Mouse (Mus musculus): ENCODE data around the gene Zap70.

The Zap70 gene

DNA sequence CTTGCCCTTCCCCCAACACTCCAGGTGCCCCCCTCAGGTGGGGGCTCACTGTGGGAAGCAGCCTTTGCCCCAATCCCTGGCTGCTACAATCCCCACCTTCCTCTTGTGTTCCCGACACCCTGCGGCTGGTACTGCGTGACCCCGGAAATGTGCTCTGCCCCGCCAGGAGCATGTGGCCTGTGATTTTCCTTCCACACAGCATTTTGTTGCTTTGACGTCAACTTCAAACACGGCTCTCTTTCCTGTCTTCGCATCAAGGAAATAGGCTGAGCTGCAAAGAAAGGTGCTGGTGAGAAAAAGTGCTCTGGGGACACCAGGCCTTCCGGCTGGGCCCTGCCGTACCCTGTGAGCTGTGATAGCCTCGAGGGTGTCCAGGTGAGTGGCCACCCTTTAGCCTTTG is at the start of gene Zap70:
Gene Zap70 (plus strand): TSS at position 231 of the 400 bp plus-strand sequence.
- no peak for DNase-seq (ENCODE audit: low read depth, low spot score)

DNA sequence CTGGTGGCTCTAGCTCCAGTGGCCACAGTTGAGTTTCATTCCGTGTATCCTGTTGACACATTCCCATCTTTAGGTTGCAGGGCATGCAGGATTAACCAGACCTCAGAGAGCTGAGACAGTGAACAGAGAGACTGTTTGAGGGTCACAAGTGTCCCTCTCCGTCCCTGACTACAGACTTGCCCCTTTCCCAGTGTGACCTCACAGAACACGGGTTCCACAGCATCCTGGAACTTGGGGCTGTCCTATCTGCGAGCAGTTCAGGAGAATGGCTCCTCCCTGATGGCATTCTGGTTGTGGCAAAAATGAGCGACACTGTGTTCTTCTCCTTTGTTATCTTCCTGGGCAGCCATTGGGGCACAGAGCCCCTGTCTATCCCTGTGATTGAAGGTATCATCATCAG is 47.3 kb upstream of the Zap70 start, which contains the start of gene Actr1b:
Gene Actr1b (minus strand): TSS at position 112 of the 400 bp plus-strand sequence.
- DNase-seq (ENCODE audit: low read depth, low spot score): no peak

DNA sequence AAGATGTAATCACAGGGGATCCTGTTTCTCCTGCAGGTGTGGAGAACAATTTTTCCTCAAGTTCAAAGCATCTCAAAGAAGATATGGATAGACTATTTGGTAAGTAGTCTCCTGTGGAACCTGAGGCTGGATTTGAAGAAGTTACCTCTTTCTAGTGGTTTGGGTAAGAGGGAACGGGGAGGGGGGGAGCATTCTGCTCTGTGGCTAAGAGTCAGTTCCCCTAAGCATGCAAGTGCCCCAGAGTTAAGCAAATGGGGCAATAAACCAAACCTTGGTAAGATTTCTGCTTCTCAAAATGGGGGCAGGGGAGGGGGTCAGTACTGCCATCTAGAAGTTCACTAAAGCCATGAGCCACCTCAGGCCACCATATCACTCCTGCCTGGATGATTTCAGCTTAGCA is 42.8 kb upstream of the Zap70 start:
- no peak for DNase-seq (ENCODE audit: low read depth, low spot score)

DNA sequence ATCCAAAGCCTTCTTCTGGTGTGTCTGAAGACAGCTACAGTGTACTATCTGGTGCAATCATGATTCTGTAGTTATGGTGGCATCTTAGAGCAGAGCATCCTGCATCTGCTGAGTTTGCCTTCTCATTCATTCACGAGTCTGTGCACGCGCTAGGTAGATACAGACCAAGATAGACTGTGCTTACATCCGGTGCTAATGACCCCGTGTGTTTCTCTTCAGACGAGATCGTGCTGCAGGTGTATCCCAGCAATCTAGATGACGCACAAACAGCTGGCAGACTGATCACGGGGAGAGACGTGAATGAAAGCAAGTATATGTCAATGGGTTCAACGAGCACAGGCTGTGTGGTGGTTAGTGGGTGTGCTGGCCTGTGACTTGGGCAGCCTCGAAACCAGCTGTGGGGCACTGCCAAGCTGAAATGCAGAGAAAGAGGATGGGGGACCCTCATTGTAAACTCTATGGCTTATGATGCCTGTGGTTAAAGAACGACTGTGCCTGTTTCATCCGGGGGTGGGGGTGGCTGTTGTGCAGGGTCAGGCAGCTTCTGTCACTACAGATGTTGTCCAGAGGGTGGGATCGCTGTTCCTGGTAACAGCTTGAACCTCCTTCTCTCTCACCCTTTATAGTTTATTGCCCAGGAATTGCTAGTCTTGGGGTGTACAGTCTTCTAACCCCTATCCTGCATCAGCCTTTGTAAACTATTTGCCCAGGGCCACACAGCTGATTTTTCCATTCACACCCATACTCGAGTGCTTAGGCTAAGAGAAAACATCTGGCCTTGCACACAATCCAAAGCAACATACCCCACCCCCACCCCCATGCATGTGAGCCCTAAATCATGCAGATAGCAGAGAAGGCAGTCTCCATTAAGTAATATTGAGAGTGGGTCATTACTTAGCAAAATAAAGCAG is 38.2 kb upstream of the Zap70 start:
- no peak for DNase-seq (ENCODE audit: low read depth, low spot score)

DNA sequence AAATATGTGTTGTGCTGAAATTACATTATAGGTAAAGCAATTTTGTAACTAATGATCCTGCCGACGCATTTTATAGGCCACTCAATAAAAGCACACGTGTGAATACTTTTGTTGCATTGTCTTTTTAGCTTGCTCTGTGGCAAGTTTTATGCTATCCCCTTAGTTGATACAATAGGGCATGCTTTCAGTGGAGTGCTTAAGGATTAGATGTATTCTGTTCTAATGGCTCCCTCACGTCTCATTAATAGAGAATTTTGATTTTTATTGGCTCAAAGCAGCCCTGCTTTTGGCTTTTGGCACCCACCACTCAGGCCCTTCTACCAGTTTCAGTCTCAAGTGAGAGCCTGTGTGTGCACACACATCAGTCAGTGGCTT is 37.6 kb upstream of the Zap70 start:
- DNase-seq (ENCODE audit: low read depth, low spot score): no peak

DNA sequence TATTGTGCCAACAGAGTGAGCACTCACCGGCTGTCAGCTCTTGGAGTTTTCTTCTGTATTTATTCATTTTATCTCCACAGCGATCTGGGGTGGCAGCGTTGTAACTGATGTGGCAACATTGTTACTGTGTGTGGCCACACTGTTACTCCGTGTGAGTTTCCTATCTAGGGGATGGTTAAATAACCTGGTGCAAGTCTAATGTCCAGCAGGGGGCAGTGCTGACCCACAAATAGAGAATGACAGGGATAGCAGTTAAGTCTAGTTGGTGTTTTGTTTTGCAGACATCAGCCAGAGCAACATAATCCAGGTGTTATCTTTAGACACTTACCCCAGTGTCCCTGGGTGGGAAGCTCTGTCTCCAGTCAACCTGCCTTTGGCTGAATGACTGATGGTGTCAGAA is 24.3 kb upstream of the Zap70 start:
- peak; percentile 86 for DNase-seq (ENCODE audit: low read depth, low spot score)

DNA sequence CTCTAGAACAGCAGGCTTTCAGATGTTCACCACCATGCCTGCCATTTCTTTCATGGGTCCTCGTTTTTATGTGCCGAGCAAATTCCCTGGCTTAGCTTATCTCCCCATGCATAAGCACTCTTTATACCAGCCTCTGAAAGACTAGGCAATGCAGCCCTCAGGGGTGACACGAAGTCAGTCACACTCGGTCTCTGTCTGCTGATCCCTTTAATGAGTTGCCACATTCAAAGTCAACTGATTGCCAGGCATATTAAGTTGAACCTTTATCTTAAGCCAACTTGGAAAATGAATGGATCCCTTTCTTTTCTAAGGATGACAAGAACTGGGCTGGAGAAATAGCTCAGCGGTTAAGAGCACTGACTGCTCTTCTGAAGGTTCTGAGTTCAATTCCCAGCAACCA is 22.4 kb upstream of the Zap70 start:
- no peak for DNase-seq (ENCODE audit: low read depth, low spot score)

DNA sequence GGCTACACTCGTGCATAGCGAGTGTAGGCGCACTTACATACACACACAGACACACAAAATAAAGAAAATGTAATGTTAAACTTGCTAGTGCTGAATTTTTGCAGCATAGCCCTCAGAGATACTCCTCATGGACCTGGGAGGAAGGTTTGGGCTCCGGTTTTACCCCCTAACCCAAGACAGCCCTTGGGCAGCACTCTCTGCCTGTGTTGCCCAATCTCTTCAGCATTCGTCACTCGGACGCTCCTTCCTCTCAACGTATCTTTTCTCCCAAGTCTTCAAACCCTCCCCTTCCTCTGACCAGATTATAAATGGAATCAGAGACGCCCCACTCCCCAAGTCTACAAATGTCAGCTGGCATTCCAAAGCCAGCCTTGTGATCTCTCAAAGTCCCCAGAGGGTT is 18.6 kb upstream of the Zap70 start:
- no peak for DNase-seq (ENCODE audit: low read depth, low spot score)

DNA sequence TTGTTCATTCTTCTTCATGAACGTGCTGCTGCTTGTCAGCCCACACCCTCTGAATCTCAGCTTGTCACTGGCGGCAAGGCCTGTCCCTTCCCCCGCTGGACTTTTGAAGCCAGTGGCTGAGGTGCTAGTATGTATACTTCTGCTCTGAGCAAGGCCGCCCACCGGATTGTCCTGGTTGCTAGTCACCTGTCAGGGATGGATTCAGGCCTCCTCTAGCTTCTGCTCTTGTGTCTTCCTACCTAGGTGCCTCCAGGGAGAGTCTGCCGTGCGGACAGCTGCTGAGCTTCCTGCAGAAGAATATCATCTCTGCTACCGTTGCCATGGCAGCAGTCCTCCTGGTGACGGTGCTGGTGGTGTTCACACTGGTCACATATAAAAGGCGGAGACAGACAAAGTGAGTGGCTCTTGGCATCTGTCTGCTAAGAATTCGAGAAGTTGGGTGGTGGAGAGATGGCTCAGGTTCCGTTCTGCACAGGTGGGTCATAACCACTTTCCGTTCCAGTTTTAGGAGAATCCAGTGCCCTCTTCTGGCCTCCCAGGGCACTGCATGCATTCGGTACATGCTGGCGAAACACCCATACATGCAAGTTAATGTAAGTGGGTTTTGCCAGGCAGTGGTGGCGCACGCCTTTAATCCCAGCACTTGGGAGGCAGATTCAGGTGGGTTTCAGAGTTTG is 17.2 kb upstream of the Zap70 start:
- DNase-seq (ENCODE audit: low read depth, low spot score): peak; percentile 35

DNA sequence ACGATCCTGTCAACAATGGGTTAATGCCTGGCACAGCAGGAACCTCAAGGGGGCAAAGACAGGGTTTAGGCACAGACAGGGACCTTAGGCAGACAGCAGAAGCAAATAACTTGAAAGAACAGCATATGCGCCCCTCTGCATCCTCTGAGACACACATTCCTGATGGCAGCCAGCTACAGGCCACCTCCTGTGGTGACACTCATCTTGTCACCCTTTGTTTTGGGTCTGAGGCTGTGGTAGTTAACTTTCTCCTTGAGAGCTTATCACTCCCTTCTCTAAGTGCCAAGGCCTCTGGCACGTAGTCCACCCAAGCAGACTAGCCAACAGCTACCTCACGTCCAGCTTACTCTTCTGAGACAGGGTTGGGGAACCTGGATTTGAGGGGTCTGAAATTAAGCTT is 15.9 kb upstream of the Zap70 start:
- DNase-seq (ENCODE audit: low read depth, low spot score): no peak

DNA sequence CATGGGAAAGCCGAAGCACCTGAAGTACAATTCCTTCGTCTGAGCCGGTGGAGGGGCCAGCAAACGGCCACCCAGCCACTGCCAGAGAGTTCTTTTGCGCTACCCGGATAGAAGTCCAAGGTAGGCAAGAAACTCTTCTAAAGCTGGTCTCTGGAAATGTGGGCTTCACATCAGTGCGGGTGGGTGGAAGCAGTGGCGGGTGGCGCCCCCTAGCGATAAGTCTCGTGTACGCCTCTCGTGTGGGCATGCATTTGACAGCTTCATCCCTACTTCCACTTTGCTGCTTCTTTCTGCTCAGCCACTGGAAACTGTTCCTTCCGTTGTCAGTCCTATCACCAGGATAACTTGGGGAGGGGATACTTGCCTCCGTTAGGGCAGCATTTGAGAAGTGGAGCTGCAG is 15.1 kb upstream of the Zap70 start:
- peak; percentile 23 for DNase-seq (ENCODE audit: low read depth, low spot score)

DNA sequence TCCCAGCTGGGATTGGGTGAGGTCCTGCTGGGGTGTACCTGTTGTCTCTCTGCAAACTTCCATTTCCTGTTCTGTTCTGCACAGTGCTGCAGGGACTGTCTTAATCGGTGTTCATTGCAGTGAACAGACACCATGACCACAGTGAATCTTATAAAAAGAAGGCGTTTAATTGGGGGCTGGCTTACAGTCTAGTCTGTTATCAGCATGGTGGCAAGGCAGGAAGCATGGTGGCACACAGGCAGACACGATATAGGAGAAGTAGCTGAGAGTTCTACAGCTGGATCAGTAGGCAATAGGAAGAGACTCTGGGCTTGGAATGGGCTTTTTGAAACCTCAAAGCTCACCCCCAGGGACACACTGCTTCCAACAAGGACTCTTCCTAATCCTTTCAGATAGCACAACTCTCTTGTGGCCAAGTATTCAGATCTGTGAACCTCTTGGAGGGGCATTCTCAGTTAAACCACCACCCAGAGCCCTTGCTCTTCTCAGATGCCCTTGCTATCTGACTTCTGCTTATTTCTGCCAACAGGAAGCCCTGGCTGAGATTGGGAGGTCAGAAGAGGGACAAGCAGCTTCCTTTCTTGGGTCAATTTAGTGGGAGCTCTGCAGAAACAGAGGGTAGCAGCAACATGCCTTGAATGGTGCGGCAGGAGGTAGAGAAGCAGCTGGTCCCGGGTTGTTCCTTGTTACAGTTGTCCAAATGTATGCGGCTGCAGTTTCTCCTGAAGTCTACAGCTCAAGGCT is 7.5 kb upstream of the Zap70 start:
- no peak for DNase-seq (ENCODE audit: low read depth, low spot score)

DNA sequence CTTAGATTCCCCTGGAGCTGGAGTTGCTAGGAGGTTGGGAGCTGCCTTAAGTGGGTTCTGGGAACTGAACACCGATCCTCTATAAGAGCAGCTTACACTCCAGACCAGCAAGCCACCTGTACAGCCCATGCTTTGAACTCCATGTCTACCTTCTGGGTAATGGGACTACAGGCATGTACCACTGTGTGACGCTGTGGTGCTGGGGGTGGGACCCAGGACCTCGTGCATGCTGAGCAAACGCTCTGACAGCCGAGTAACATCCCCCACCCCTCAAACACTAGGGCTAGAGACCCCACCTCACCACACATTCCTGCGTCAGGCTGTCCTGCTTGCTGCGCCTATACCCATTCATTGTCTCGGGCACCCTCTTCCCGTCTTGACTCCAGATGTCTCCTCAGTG is 3.0 kb upstream of the Zap70 start:
- no peak for DNase-seq (ENCODE audit: low read depth, low spot score)

DNA sequence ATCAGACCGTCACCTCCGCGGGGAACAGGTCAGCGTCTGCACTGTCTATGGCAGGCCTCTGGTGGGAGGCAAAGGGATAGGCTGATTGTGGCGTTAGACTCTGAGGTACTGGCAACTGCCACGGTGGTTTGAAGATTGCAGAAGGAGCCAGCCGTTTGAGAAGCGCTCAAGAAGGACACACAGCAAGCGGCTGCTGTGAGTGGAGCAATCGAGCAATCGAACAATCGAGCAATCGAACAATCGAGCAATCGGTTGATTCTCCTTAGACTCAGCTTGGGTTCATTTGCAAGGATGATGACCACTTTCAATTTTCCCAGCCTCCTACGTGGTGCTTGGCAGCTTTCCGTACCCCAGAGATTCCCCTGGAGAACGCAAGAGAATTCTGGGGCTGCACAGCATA is 2.5 kb upstream of the Zap70 start:
- no peak for DNase-seq (ENCODE audit: low read depth, low spot score)

DNA sequence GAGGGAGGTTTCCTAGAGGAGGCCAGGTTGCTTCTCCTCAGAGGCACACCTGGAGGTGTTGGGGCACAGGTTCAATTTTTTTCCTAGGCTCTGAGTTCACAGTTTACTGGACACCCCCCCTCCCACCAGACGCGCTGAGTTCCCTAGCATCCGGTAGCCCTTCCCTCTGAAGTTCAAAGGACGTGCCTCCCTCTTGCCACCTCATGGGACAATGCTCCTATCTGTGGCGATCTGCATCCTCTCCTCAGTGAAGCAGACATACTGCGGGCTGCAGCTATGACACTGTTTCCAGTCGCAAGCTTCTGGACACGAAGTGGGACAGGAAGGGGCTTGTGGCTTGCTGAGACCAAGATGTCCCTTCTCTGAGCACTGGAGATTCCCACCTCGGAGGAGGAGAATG is 1.2 kb upstream of the Zap70 start:
- no peak for DNase-seq (ENCODE audit: low read depth, low spot score)

DNA sequence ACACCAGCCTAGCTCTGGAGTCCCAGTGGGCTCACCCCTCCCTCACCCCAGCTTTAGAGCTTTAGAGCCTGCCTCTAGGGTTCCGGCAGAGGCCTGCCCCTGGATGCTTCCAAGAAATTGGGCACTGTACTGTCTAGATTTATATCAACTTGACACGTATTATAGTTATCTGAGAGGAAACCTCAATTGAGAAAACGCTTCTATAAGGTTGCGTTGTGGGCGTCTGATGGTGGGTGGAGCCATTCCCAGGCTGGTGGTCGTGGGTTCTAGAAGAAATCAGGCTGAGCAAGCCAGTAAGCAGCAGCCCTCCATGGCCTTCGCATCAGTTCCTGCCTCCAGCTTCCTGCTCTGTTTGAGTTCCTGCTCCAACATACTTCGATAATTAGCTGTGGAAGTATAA is 537 bp upstream of the Zap70 start:
- no peak for DNase-seq (ENCODE audit: low read depth, low spot score)

DNA sequence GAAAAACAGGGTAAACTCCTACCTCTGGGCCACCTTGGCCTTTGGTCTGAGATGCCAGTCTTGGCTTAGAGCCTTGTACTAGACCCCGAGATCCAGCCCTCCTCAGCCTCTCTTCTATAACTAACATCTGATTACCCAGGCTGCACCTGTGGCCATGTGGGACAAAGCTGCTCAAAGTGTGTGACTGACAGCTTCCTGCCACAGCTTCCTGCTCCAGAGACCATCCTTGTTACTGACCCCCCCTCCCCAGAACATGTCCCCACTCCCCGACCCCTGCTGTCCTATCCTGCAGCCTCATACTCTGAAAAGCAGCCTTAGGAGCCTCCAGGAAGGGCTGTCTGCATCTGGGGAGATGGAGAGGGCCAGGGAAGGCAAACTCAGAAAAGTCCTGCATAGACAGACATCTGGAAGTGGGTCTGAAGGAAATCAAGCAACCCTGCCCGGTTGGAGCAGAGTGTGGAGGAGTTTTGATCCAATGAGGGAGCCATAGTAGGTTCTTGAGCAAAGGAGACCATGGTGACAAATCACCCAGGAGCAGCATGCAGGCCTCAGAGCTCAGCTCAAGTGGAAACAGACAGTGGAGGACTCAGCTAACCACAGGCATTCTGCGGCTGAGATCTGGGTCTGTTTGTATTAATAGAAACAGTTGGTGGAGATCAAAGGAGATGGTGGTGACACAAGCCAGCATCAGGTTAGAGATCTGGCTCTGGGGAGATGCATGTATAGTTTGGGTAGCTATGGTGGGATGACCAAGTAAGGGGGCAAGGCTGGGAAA is 5.0 kb downstream of the Zap70 start:
- DNase-seq (ENCODE audit: low read depth, low spot score): no peak

DNA sequence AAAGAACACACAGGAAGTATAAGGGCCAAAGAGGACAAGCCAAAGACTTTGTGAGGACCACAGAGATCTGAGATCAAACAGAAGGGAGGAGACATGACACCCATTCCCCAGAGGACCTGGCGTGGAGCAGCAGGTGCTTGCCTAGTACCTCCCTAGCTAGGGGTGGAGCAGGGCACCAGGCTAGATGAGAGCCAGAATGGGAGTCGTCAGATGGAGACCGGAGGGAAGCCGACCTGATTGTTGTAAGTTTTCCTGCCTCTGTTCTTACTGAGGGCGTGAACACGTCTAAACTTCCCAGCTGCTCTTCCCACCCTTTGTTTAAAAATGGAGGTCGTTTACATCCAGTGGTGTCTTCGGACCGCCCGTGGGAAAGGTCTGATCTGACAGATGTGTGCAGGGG is 5.7 kb downstream of the Zap70 start:
- no peak for DNase-seq (ENCODE audit: low read depth, low spot score)

DNA sequence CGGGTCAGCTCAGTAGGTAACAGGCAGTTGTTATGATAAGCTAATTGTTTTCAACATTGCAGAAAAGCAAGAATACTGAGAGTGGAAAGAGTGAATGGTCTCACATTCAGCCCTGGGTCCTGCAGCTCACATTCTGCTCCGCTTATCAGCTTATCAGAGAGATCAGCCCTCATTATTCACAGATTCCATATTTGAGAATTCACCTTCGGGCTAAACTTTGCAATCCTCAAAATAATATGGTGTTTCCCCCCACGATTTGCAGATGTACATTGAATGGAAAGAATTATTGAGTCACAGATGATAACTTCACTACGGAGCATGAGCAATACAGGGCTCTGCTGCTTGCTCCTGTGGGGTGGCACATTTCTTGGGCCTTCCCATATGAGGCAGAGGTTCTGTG is 7.2 kb downstream of the Zap70 start:
- DNase-seq (ENCODE audit: low read depth, low spot score): no peak

DNA sequence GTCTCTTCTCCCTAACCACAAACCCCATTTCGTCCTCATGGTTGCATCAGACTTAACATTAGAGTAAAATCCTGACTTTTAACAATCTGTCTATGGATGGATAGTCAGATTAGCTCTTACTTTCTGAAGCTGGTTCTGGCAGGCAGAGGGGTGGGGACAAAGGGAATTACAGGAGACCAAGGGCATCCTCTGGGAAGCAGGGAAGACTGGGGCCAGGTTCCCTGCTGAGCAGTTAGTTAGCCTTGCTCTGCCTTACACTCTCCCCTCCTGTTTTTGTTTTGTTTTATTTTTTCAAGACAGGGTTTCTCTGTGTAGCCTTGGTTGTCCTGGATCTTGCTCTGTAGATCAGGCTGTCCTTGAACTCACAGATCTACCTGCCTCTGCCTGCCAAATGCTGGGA is 8.4 kb downstream of the Zap70 start:
- DNase-seq (ENCODE audit: low read depth, low spot score): no peak

DNA sequence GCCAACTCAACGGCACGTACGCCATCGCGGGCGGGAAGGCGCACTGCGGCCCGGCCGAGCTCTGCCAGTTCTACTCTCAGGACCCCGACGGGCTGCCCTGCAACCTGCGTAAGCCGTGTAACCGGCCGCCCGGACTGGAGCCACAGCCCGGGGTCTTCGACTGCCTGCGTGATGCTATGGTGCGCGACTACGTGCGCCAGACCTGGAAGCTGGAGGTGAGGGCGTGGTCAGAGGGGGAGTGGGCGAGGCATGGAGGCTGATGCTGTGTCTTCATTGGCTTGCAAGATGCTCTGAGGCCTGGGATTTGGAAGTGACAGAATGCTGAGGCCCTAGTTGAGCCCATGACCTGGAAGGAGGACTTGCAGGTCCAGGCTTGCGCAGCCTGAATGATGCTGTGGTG is 9.4 kb downstream of the Zap70 start:
- DNase-seq (ENCODE audit: low read depth, low spot score): no peak

All from retina, postnatal 7 days (tissue).